Mouse (Mus musculus): ENCODE data around the gene Klra3.
"Not testable (repeated sequence)": the region's sequence is repeated elsewhere in the genome, so short reads cannot be mapped to it uniquely, and the experiment has no call there.

Klra3 gene

GRCm38 (mm10) chr6:130337411-130337810 is at the start of gene Klra3:
Gene Klra3, minus strand, starts transcription at chr6:130337574.
- no peak for DNase-seq (ENCODE audit: low spot score)

GRCm38 (mm10) chr6:130386750-130387149 is 49.4 kb upstream of the Klra3 start, which contains the start of gene Klra1:
Gene Klra1, minus strand, starts transcription at chr6:130386874.
- DNase-seq (ENCODE audit: low spot score), result no peak

- DNase-seq (ENCODE audit: low spot score), result no peak
Measured at GRCm38 (mm10) chr6:130385803-130386202, 48.4 kb upstream of the Klra3 start.

GRCm38 (mm10) chr6:130382375-130382774 is 45.0 kb upstream of the Klra3 start:
- no peak for DNase-seq (ENCODE audit: low spot score)

- not testable (repeated sequence) for DNase-seq (ENCODE audit: low spot score)
Measured at GRCm38 (mm10) chr6:130345381-130345780, 8.0 kb upstream of the Klra3 start.

GRCm38 (mm10) chr6:130341973-130342372 is 4.6 kb upstream of the Klra3 start:
- not testable (repeated sequence) for DNase-seq (ENCODE audit: low spot score)

GRCm38 (mm10) chr6:130287984-130288649 is 49.3 kb downstream of the Klra3 start:
- DNase-seq (ENCODE audit: low spot score), result no peak

GRCm38 (mm10) chr6:130281828-130282227 is 55.5 kb downstream of the Klra3 start, which contains the start of gene Klra10:
Gene Klra10, minus strand, starts transcription at chr6:130281928.
- DNase-seq (ENCODE audit: low spot score), result not testable (repeated sequence)
